Mouse (Mus musculus) adrenal gland, postnatal 4 days (tissue): ENCODE measurements around the gene Tfap2a. TPM values are rescaled to one million over a fixed set of nuclear protein-coding genes. Genes with fewer than 3 reads are reported as not detected.

ENCODE experiments used
- DNase-seq, 2 experiments: peaks; one replicate each; pipeline ENCODE4 v3.0.0; 2021 to 2022; ENCODE audit warnings: low spot score in 2 of 2, mixed read lengths in 2 of 2
- total RNA-seq, 2 experiments: library from RNA; stranded (reverse); gene quantifications; 2 replicates each; pipeline ENCODE4 v1.2.3; 2021

The Tfap2a gene
- total RNA-seq, 2 experiments from 2014 or later, result 1.5 to 3.1 TPM

GRCm38 (mm10) chr13:40713681-40714080 is 24.5 kb downstream of the Tfap2a start:
- no peak for DNase-seq

GRCm38 (mm10) chr13:40713241-40713640 is 24.9 kb downstream of the Tfap2a start:
- no peak for DNase-seq

- no peak for DNase-seq
These were observed 25.7 kb downstream of the Tfap2a start for GRCm38 (mm10) chr13:40712526-40712832.

GRCm38 (mm10) chr13:40711661-40712525 is 26.3 kb downstream of the Tfap2a start:
- DNase-seq, result no peak

- DNase-seq, result no peak
These were observed 28.2 kb downstream of the Tfap2a start for GRCm38 (mm10) chr13:40710062-40710342.

GRCm38 (mm10) chr13:40709321-40710061 is 28.7 kb downstream of the Tfap2a start:
- DNase-seq, result no peak

- no peak for DNase-seq
These were observed 29.3 kb downstream of the Tfap2a start for GRCm38 (mm10) chr13:40708913-40709312.

GRCm38 (mm10) chr13:40708271-40708670 is 29.9 kb downstream of the Tfap2a start:
- DNase-seq, result no peak

GRCm38 (mm10) chr13:40707646-40708045 is 30.5 kb downstream of the Tfap2a start:
- no peak for DNase-seq

GRCm38 (mm10) chr13:40706612-40707011 is 31.6 kb downstream of the Tfap2a start:
- DNase-seq, result no peak

GRCm38 (mm10) chr13:40705821-40706425 is 32.3 kb downstream of the Tfap2a start:
- no peak for DNase-seq

- DNase-seq, result no peak
These were observed 33.2 kb downstream of the Tfap2a start for GRCm38 (mm10) chr13:40704864-40705455.

- DNase-seq, result no peak
These were observed 34.1 kb downstream of the Tfap2a start for GRCm38 (mm10) chr13:40703982-40704501.

GRCm38 (mm10) chr13:40703123-40703797 is 34.9 kb downstream of the Tfap2a start:
- DNase-seq, result no peak

- DNase-seq, result no peak
These were observed 35.6 kb downstream of the Tfap2a start for GRCm38 (mm10) chr13:40702361-40703122.

GRCm38 (mm10) chr13:40701691-40702090 is 36.5 kb downstream of the Tfap2a start:
- DNase-seq, result no peak

GRCm38 (mm10) chr13:40685790-40686189 is 52.4 kb downstream of the Tfap2a start:
- no peak for DNase-seq

GRCm38 (mm10) chr13:40676730-40677129 is 61.4 kb downstream of the Tfap2a start:
- DNase-seq, result no peak
